Mouse (Mus musculus) hindbrain, embryonic 10.5 days (tissue): Measurements from ENCODE around the gene Zbed6. TPM values are rescaled to one million over a fixed set of nuclear protein-coding genes. Genes with fewer than 3 reads are reported as not detected.

Source experiments
- DNase-seq: peaks from one replicate; pipeline ENCODE4 v3.0.0-alpha.2; 2017; ENCODE audit warnings: low spot score
- H3K27ac ChIP-seq: fragments of 300-500 bp; sonication (generic); 2 replicates; pipeline ENCODE4 v1.5.1; 2016; ENCODE audit warnings: mild to moderate bottlenecking, moderate library complexity
- H3K27me3 ChIP-seq: fragments of 300-500 bp; sonication (generic); 2 replicates; pipeline ENCODE4 v1.6.1; 2016; ENCODE audit warnings: mild to moderate bottlenecking; ENCODE audit not compliant: poor library complexity, insufficient read depth, severe bottlenecking
- H3K36me3 ChIP-seq: fragments of 300-500 bp; sonication (generic); 2 replicates; pipeline ENCODE4 v1.6.1; 2016; ENCODE audit warnings: mild to moderate bottlenecking, moderate library complexity
- H3K4me1 ChIP-seq: fragments of 300-500 bp; sonication (generic); replicated peaks from 2 replicates; pipeline ENCODE4 v1.6.1; 2016; ENCODE audit warnings: mild to moderate bottlenecking
- H3K4me3 ChIP-seq: fragments of 300-500 bp; sonication (generic); 2 replicates; pipeline ENCODE4 v1.5.1; 2016; ENCODE audit warnings: mild to moderate bottlenecking, moderate library complexity
- H3K9me3 ChIP-seq: fragments of 300-500 bp; sonication (generic); 2 replicates; pipeline ENCODE4 v1.6.1; 2016; ENCODE audit warnings: mild to moderate bottlenecking, moderate library complexity
- WGBS: fragments of 180-500 bp; shearing (Covaris S2); methylation state at CpG from one replicate; pipeline ENCODE4 v1.1.7; 2016; 5-methylcytosine and 5-hydroxymethylcytosine counted together
- polyA plus RNA-seq: library from polyadenylated mRNA; unstranded; fragments of >200 nt; fragmentation: Nextera tagmentation; extraction: Ambion mirVana; gene quantifications from 2 replicates; pipeline ENCODE4 v1.2.1, GENCODE M21; 2016

Gene Zbed6
- polyA plus RNA-seq, 1 experiment from 2014 or later = not detected

DNA sequence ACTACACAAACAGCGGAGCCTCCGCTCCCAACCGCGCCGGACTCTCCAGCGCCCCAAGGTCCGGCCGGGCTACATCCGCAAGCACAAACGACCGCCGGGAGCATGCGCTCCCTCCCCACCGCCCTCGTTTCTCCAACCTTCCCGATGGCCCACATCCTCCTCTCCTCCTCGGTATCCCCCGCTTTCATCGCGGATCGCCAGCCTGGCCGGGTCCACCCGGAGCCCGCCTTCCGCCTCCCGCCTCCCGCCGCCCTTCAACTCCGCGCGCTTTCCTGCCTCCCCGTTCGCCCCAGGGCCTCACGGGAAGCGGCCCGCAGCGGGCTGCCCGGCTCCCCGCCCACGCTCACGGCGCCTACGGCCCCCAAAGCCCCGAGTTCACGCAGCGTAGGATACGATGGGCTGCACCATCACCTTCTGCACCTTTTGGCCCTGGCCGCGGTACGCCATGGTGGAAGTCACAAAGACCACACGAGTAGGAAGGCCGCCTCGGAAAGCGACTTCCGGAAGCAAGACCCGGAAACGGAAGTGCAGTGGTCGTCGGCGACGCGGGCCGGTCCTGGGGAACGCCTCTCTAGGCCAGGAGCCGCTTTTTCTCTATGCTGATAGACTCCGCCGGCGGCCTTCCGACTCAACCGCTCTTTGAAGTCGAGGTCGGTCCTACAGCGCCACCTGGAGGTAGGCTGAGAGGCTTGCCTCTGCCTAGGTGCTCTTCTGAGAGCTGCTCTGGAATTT, 50.7 kb downstream of the Zbed6 start, which contains the start of gene Snrpe:
Snrpe (minus strand) TSS at position 521 of the 732 bp plus-strand sequence.
- H3K4me3 ChIP-seq = peak within 1 kb of the TSS; percentile 94
- H3K27me3 ChIP-seq = no peaks in the 10 kb centered on the region
- peaks cover 50% of the 10 kb centered on the region for H3K36me3 ChIP-seq
- peak within 1 kb of the TSS; percentile 99 for H3K27ac ChIP-seq
- DNase-seq = peak; percentile 98
- H3K4me1 ChIP-seq = peaks cover 16% of the 10 kb centered on the region; the same call in 1 of the 2 replicates
- WGBS = under 1% methylated on average over 73 of the region's 73 CpGs
- H3K9me3 ChIP-seq = no peaks in the 10 kb centered on the region

Other genes starting within 250 kb of the Zbed6 start
- gene Sox13, start 236.5 kb downstream of the Zbed6 start, polyA plus RNA-seq = 28.3 and 28.4 TPM in 2 replicates
- gene Snrpe, start 50.6 kb downstream of the Zbed6 start, polyA plus RNA-seq = 842 and 897 TPM in 2 replicates
- gene Gm38394, start 433 bp upstream of the Zbed6 start, polyA plus RNA-seq = 3.9 and 4.7 TPM in 2 replicates
- 0.25 TPM in 1 of 2 replicates, not detected in the other for gene Lax1, start 29.2 kb upstream of the Zbed6 start, polyA plus RNA-seq
- 4.2 and 4.6 TPM in 2 replicates for gene Atp2b4, start 140.2 kb upstream of the Zbed6 start, polyA plus RNA-seq
- 2.1 and 3.6 TPM in 2 replicates for gene Optc, start 247.1 kb upstream of the Zbed6 start, polyA plus RNA-seq